Mouse (Mus musculus): ENCODE data around the gene Lars2. TPM values are rescaled to one million over a fixed set of nuclear protein-coding genes. Genes with fewer than 3 reads are reported as not detected.

Gene Lars2
- polyA plus RNA-seq, 1 experiment from 2014 or later = 932 TPM

GRCm38 (mm10) chr9:123483598-123483997, 116.9 kb downstream of the Lars2 start:
- H3K9me3 ChIP-seq = no peaks in the 10 kb centered on the region
- H3K4me1 ChIP-seq (replicated peaks) = peaks cover 66% of the 10 kb centered on the region
- 81% methylated on average over 1 of the region's 1 CpGs for WGBS
- H3K27me3 ChIP-seq (replicated peaks) = no peaks in the 10 kb centered on the region
- no peak overlapping the region for H3K4me3 ChIP-seq (replicated peaks)
- ATAC-seq = no peak
- H3K4me2 ChIP-seq (replicated peaks) = no peak overlapping the region
- H3K9ac ChIP-seq = no peak overlapping the region
- H3K36me3 ChIP-seq = no peaks in the 10 kb centered on the region
- no peak overlapping the region for H3K27ac ChIP-seq

GRCm38 (mm10) chr9:123484830-123485229, 118.1 kb downstream of the Lars2 start:
- H3K4me1 ChIP-seq (replicated peaks) = peaks cover 68% of the 10 kb centered on the region
- ATAC-seq = no peak
- H3K36me3 ChIP-seq = no peaks in the 10 kb centered on the region
- no peak overlapping the region for H3K9ac ChIP-seq
- no peak overlapping the region for H3K4me3 ChIP-seq (replicated peaks)
- H3K27me3 ChIP-seq (replicated peaks) = no peaks in the 10 kb centered on the region
- no peaks in the 10 kb centered on the region for H3K9me3 ChIP-seq
- no peak overlapping the region for H3K27ac ChIP-seq
- H3K4me2 ChIP-seq (replicated peaks) = no peak overlapping the region
- WGBS = 93% methylated on average over 3 of the region's 3 CpGs

- H3K9ac ChIP-seq = no peak overlapping the region
- H3K4me2 ChIP-seq (replicated peaks) = no peak overlapping the region
- WGBS = 89% methylated on average over 4 of the region's 4 CpGs
- no peak for ATAC-seq
- H3K27ac ChIP-seq = no peak overlapping the region
- peaks cover 65% of the 10 kb centered on the region for H3K4me1 ChIP-seq (replicated peaks)
- no peak overlapping the region for H3K4me3 ChIP-seq (replicated peaks)
- no peaks in the 10 kb centered on the region for H3K9me3 ChIP-seq
- H3K36me3 ChIP-seq = no peaks in the 10 kb centered on the region
- H3K27me3 ChIP-seq (replicated peaks) = no peaks in the 10 kb centered on the region
Observed at GRCm38 (mm10) chr9:123485561-123485960, 118.8 kb downstream of the Lars2 start.

- 0 out of 2 replicates have a peak, but pooled peaks have one; percentile 23 for ATAC-seq
- Histone ChIP-seq H3K9ac (no peak overlapping the region), H3K9me3 (no peaks in the 10 kb centered on the region), H3K4me3 (replicated peaks) (no peak overlapping the region), H3K4me2 (replicated peaks) (no peak overlapping the region), H3K27me3 (replicated peaks) (no peaks in the 10 kb centered on the region), H3K4me1 (replicated peaks) (peaks cover 65% of the 10 kb centered on the region), H3K27ac (no peak overlapping the region), H3K36me3 (no peaks in the 10 kb centered on the region)
- WGBS = 59% methylated on average over 3 of the region's 3 CpGs
Observed at GRCm38 (mm10) chr9:123486635-123487034, 119.9 kb downstream of the Lars2 start.

GRCm38 (mm10) chr9:123489073-123489472, 122.3 kb downstream of the Lars2 start:
- WGBS = 59% methylated on average over 2 of the region's 2 CpGs
- H3K27ac ChIP-seq = no peak overlapping the region
- no peak overlapping the region for H3K4me2 ChIP-seq (replicated peaks)
- no peak overlapping the region for H3K4me3 ChIP-seq (replicated peaks)
- H3K4me1 ChIP-seq (replicated peaks) = peaks cover 54% of the 10 kb centered on the region
- no peak overlapping the region for H3K9ac ChIP-seq
- no peaks in the 10 kb centered on the region for H3K9me3 ChIP-seq
- H3K36me3 ChIP-seq = no peaks in the 10 kb centered on the region
- no peak for ATAC-seq
- no peaks in the 10 kb centered on the region for H3K27me3 ChIP-seq (replicated peaks)

GRCm38 (mm10) chr9:123489727-123490343, 123.1 kb downstream of the Lars2 start:
- H3K27me3 ChIP-seq (replicated peaks) = no peaks in the 10 kb centered on the region
- H3K4me2 ChIP-seq (replicated peaks) = no peak overlapping the region
- no peak overlapping the region for H3K27ac ChIP-seq
- H3K9ac ChIP-seq = no peak overlapping the region
- ATAC-seq = no peak
- H3K36me3 ChIP-seq = no peaks in the 10 kb centered on the region
- no peak overlapping the region for H3K4me3 ChIP-seq (replicated peaks)
- H3K4me1 ChIP-seq (replicated peaks) = peaks cover 52% of the 10 kb centered on the region
- no peaks in the 10 kb centered on the region for H3K9me3 ChIP-seq
- WGBS = 56% methylated on average over 9 of the region's 9 CpGs

GRCm38 (mm10) chr9:123490930-123491329, 124.2 kb downstream of the Lars2 start:
- H3K9me3 ChIP-seq = no peaks in the 10 kb centered on the region
- no peak overlapping the region for H3K9ac ChIP-seq
- peaks cover 55% of the 10 kb centered on the region for H3K4me1 ChIP-seq (replicated peaks)
- WGBS = 58% methylated on average over 5 of the region's 5 CpGs
- peak; percentile 24 for ATAC-seq
- peak overlapping the region; percentile 48; the same call in 1 of the 2 replicates for H3K27ac ChIP-seq
- no peaks in the 10 kb centered on the region for H3K36me3 ChIP-seq
- no peak overlapping the region for H3K4me3 ChIP-seq (replicated peaks)
- no peak overlapping the region for H3K4me2 ChIP-seq (replicated peaks)
- H3K27me3 ChIP-seq (replicated peaks) = no peaks in the 10 kb centered on the region

- Histone ChIP-seq H3K4me2 (replicated peaks) (0 out of 2 replicates have a peak overlapping the region, but pooled peaks have one; percentile 14), H3K9ac (no peak overlapping the region), H3K4me1 (replicated peaks) (peaks cover 44% of the 10 kb centered on the region), H3K36me3 (no peaks in the 10 kb centered on the region), H3K27ac (0 out of 2 replicates have a peak overlapping the region, but pooled peaks have one; percentile 36), H3K27me3 (replicated peaks) (no peaks in the 10 kb centered on the region), H3K4me3 (replicated peaks) (no peak overlapping the region), H3K9me3 (no peaks in the 10 kb centered on the region)
- 63% methylated on average over 9 of the region's 9 CpGs for WGBS
- peak; percentile 37; the same call in 1 of the 2 replicates for ATAC-seq
Observed at GRCm38 (mm10) chr9:123491917-123492585, 125.3 kb downstream of the Lars2 start.

GRCm38 (mm10) chr9:123496665-123497064, 129.9 kb downstream of the Lars2 start:
- Histone ChIP-seq H3K27me3 (replicated peaks) (no peaks in the 10 kb centered on the region), H3K9ac (no peak overlapping the region), H3K9me3 (no peaks in the 10 kb centered on the region), H3K4me1 (replicated peaks) (peaks cover 17% of the 10 kb centered on the region), H3K4me2 (replicated peaks) (peak overlapping the region; percentile 41), H3K4me3 (replicated peaks) (0 out of 2 replicates have a peak overlapping the region, but pooled peaks have one; percentile 6), H3K36me3 (0 out of 2 replicates have a peak, but pooled peaks cover 3% of the 10 kb centered on the region), H3K27ac (peak overlapping the region; percentile 15; the same call in 1 of the 2 replicates)
- WGBS = 15% methylated on average over 13 of the region's 13 CpGs
- ATAC-seq = peak; percentile 80

GRCm38 (mm10) chr9:123497906-123498305, 131.2 kb downstream of the Lars2 start:
- Histone ChIP-seq H3K4me3 (replicated peaks) (no peak overlapping the region), H3K9me3 (no peaks in the 10 kb centered on the region), H3K36me3 (peaks cover 6% of the 10 kb centered on the region; the same call in 1 of the 2 replicates), H3K27ac (no peak overlapping the region), H3K9ac (no peak overlapping the region), H3K27me3 (replicated peaks) (no peaks in the 10 kb centered on the region), H3K4me1 (replicated peaks) (peaks cover 6% of the 10 kb centered on the region; the same call in 1 of the 2 replicates), H3K4me2 (replicated peaks) (no peak overlapping the region)
- 72% methylated on average over 5 of the region's 5 CpGs for WGBS
- ATAC-seq = no peak

GRCm38 (mm10) chr9:123500480-123500879, 133.8 kb downstream of the Lars2 start:
- ATAC-seq = no peak
- H3K9me3 ChIP-seq = no peaks in the 10 kb centered on the region
- no peak overlapping the region for H3K27ac ChIP-seq
- peaks cover 14% of the 10 kb centered on the region; the same call in 1 of the 2 replicates for H3K36me3 ChIP-seq
- H3K4me2 ChIP-seq (replicated peaks) = no peak overlapping the region
- no peaks in the 10 kb centered on the region for H3K27me3 ChIP-seq (replicated peaks)
- 90% methylated on average over 4 of the region's 4 CpGs for WGBS
- H3K9ac ChIP-seq = no peak overlapping the region
- H3K4me1 ChIP-seq (replicated peaks) = peaks cover 8% of the 10 kb centered on the region; the same call in 1 of the 2 replicates
- no peak overlapping the region for H3K4me3 ChIP-seq (replicated peaks)

GRCm38 (mm10) chr9:123503171-123503834, 136.6 kb downstream of the Lars2 start:
- H3K4me1 ChIP-seq (replicated peaks) = peaks cover 11% of the 10 kb centered on the region; the same call in 1 of the 2 replicates
- WGBS = 84% methylated on average over 5 of the region's 5 CpGs

More at GRCm38 (mm10) chr9:123503171-123503834, 136.6 kb downstream of the Lars2 start:
- no peak for ATAC-seq
- H3K27ac ChIP-seq = no peak overlapping the region
- no peak overlapping the region for H3K4me3 ChIP-seq (replicated peaks)
- peaks cover 14% of the 10 kb centered on the region; the same call in 1 of the 2 replicates for H3K36me3 ChIP-seq
- no peaks in the 10 kb centered on the region for H3K9me3 ChIP-seq
- no peak overlapping the region for H3K4me2 ChIP-seq (replicated peaks)
- no peak overlapping the region for H3K9ac ChIP-seq
- no peaks in the 10 kb centered on the region for H3K27me3 ChIP-seq (replicated peaks)

All from intestine, embryonic 15.5 days (tissue).